Mouse (Mus musculus): ENCODE measurements around the gene Plcg2. TPM values are rescaled to one million over a fixed set of nuclear protein-coding genes. Genes with fewer than 3 reads are reported as not detected.

Plcg2 gene
- polyA plus RNA-seq, 1 experiment from 2014 or later = 1.2 TPM

DNA sequence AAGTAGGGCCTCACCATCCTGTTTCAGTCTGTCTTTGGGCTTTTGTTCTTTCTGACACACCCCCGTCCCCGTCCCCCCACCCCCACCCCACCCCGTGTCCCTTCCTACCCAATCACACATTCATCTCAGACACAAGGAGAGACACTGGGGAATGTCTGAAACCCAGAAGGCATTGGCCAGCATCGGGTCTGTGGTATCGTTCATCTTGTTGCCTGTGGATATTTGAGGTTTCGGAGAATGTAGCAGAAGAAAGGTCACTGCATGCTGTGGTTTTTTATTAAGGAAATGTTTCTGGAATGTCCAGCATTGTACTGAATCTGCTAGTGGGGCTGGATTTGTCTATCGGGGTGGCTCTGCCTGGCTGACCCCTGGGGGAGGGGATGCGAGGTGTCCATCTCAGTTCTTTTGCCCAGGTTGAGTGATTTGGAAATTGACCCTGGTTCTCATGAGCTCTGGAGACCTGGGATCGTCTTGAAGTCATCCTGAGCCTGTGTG is 78.2 kb downstream of the Plcg2 start:
- Histone ChIP-seq H3K9me3 (ENCODE audit: control insufficient read depth, low read length) (no peaks in the 10 kb centered on the region), H3K4me1 (ENCODE audit: control insufficient read depth, insufficient read depth, low read length) (no peaks in the 10 kb centered on the region), H3K9ac (replicated peaks; ENCODE audit: low read length) (no peak overlapping the region), H3K27me3 (ENCODE audit: control insufficient read depth, insufficient read depth, low read length) (no peaks in the 10 kb centered on the region), H3K36me3 (ENCODE audit: control insufficient read depth, insufficient read depth, low read length) (no peaks in the 10 kb centered on the region), H3K4me3 (replicated peaks; ENCODE audit: low read depth, low read length) (no peak overlapping the region), H3K27ac (replicated peaks; ENCODE audit: low read depth, low read length) (no peak overlapping the region), H3K4me2 (ENCODE audit: low read length) (no peak overlapping the region)
- DNase-seq (no peak), ATAC-seq (ENCODE audit: low FRiP score, low TSS enrichment) (no peak)
- WGBS = 51% methylated on average over 9 of the region's 9 CpGs

DNA sequence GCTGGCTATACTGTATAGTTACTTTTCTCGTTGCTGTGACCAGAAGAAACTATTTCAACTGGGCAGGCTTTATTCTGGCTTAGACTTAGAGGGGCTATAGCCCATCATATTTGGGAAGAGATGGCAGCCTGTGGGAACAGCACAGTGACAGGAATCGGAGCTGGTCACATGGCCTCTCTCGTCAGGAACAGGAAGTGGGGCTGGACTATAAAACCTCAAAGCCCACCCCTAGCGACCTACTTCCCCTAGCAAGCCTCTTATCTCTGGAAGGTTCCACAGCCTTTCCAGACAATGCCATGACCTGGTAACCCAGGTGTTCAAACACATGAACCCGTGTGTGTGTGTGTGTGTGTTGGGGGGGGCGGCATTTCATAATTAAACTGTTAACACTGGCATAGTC is 79.0 kb downstream of the Plcg2 start:
- Histone ChIP-seq H3K4me1 (ENCODE audit: control insufficient read depth, insufficient read depth, low read length) (no peaks in the 10 kb centered on the region), H3K27me3 (ENCODE audit: control insufficient read depth, insufficient read depth, low read length) (no peaks in the 10 kb centered on the region), H3K4me3 (replicated peaks; ENCODE audit: low read depth, low read length) (no peak overlapping the region), H3K9me3 (ENCODE audit: control insufficient read depth, low read length) (no peaks in the 10 kb centered on the region), H3K27ac (replicated peaks; ENCODE audit: low read depth, low read length) (no peak overlapping the region), H3K9ac (replicated peaks; ENCODE audit: low read length) (no peak overlapping the region), H3K36me3 (ENCODE audit: control insufficient read depth, insufficient read depth, low read length) (no peaks in the 10 kb centered on the region), H3K4me2 (ENCODE audit: low read length) (no peak overlapping the region)
- 86% methylated on average over 6 of the region's 6 CpGs for WGBS
- DNase-seq (no peak), ATAC-seq (ENCODE audit: low FRiP score, low TSS enrichment) (no peak)

DNA sequence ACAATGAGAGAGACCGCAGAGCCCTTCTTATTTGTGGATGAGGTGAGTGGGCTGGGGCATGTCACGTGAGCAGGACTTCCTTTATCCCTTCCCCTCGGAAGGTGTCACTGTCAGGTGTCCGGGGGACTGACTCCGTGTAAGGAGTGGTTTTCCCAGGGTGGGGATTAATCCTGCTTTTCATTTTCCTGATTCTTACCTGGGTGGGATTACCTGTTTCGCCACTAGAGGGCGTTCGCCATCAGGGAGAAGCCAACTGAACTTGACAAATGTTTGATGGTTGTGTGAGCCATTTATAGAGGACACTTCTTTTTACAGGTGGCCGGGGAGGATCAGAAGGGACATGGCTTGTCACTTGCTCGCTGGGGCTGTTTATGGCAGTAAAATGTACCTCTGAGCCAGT is 79.8 kb downstream of the Plcg2 start:
- Histone ChIP-seq H3K4me3 (replicated peaks; ENCODE audit: low read depth, low read length) (no peak overlapping the region), H3K9ac (replicated peaks; ENCODE audit: low read length) (no peak overlapping the region), H3K9me3 (ENCODE audit: control insufficient read depth, low read length) (0 out of 2 replicates have a peak, but pooled peaks cover 3% of the 10 kb centered on the region), H3K27ac (replicated peaks; ENCODE audit: low read depth, low read length) (no peak overlapping the region), H3K27me3 (ENCODE audit: control insufficient read depth, insufficient read depth, low read length) (no peaks in the 10 kb centered on the region), H3K4me2 (ENCODE audit: low read length) (no peak overlapping the region), H3K36me3 (ENCODE audit: control insufficient read depth, insufficient read depth, low read length) (no peaks in the 10 kb centered on the region), H3K4me1 (ENCODE audit: control insufficient read depth, insufficient read depth, low read length) (no peaks in the 10 kb centered on the region)
- no peak for ATAC-seq (ENCODE audit: low FRiP score, low TSS enrichment)
- whole genome bisulfite sequencing = 55% methylated on average over 10 of the region's 10 CpGs
- DNase-seq = no peak

DNA sequence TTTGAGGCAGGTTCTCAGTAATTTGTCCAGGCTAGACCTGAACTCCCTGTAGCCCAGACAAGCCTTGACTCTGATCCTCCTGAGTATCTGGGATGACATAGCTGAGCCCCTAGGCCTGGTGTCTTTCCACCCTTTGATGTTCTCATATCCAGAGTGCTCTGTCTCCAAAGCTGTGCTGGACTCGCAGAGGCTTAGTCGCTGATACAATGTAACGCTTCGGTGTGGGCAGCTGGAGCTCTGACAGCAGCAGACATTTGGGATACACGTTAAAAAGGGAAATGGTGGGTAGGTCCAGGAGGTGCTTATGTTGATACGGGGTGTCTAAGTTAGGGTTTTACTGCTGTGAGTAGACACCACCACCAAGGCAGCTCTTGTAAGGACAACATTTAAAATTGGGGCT is 80.8 kb downstream of the Plcg2 start:
- Histone ChIP-seq H3K36me3 (ENCODE audit: control insufficient read depth, insufficient read depth, low read length) (no peaks in the 10 kb centered on the region), H3K27me3 (ENCODE audit: control insufficient read depth, insufficient read depth, low read length) (no peaks in the 10 kb centered on the region), H3K4me1 (ENCODE audit: control insufficient read depth, insufficient read depth, low read length) (no peaks in the 10 kb centered on the region), H3K9me3 (ENCODE audit: control insufficient read depth, low read length) (0 out of 2 replicates have a peak, but pooled peaks cover 9% of the 10 kb centered on the region), H3K4me3 (replicated peaks; ENCODE audit: low read depth, low read length) (no peak overlapping the region), H3K9ac (replicated peaks; ENCODE audit: low read length) (no peak overlapping the region), H3K27ac (replicated peaks; ENCODE audit: low read depth, low read length) (no peak overlapping the region), H3K4me2 (ENCODE audit: low read length) (no peak overlapping the region)
- DNase-seq (no peak), ATAC-seq (ENCODE audit: low FRiP score, low TSS enrichment) (no peak)
- WGBS = 81% methylated on average over 6 of the region's 6 CpGs

DNA sequence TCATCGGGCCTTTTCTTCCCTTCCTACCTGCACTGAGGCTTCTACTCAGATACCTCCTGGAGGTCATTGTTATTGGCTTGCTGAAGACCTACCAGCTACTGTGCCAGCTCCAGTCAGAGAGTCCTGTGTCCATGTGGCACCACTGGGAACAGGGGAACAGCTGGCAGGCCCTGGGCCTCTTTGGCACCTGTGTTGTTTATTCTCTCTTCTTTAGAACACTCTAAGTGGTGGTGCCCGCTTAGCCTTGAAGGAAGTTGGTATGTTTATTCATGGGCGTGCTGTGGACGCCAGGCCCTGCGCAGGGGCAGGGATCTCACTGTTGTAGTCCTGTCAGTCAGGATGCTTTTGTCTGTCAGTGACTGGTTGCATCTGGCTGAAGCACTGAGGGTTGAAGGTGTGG is 95.8 kb downstream of the Plcg2 start:
- DNase-seq (no peak), ATAC-seq (ENCODE audit: low FRiP score, low TSS enrichment) (no peak)
- H3K4me3 ChIP-seq (replicated peaks; ENCODE audit: low read depth, low read length) = no peak overlapping the region
- no peaks in the 10 kb centered on the region for H3K9me3 ChIP-seq (ENCODE audit: control insufficient read depth, low read length)
- no peak overlapping the region for H3K4me2 ChIP-seq (ENCODE audit: low read length)
- H3K36me3 ChIP-seq (ENCODE audit: control insufficient read depth, insufficient read depth, low read length) = no peaks in the 10 kb centered on the region
- no peaks in the 10 kb centered on the region for H3K27me3 ChIP-seq (ENCODE audit: control insufficient read depth, insufficient read depth, low read length)
- WGBS = 87% methylated on average over 5 of the region's 5 CpGs
- no peak overlapping the region for H3K27ac ChIP-seq (replicated peaks; ENCODE audit: low read depth, low read length)
- no peak overlapping the region for H3K9ac ChIP-seq (replicated peaks; ENCODE audit: low read length)
- H3K4me1 ChIP-seq (ENCODE audit: control insufficient read depth, insufficient read depth, low read length) = no peaks in the 10 kb centered on the region

- Histone ChIP-seq H3K4me3 (replicated peaks; ENCODE audit: low read depth, low read length) (no peak overlapping the region), H3K36me3 (ENCODE audit: control insufficient read depth, insufficient read depth, low read length) (no peaks in the 10 kb centered on the region), H3K9me3 (ENCODE audit: control insufficient read depth, low read length) (no peaks in the 10 kb centered on the region), H3K27me3 (ENCODE audit: control insufficient read depth, insufficient read depth, low read length) (no peaks in the 10 kb centered on the region), H3K4me2 (ENCODE audit: low read length) (no peak overlapping the region), H3K4me1 (ENCODE audit: control insufficient read depth, insufficient read depth, low read length) (no peaks in the 10 kb centered on the region), H3K27ac (replicated peaks; ENCODE audit: low read depth, low read length) (no peak overlapping the region), H3K9ac (replicated peaks; ENCODE audit: low read length) (no peak overlapping the region)
- DNase-seq (no peak), ATAC-seq (ENCODE audit: low FRiP score, low TSS enrichment) (no peak)
- WGBS = 84% methylated on average over 2 of the region's 2 CpGs
Measured at GRCm38 (mm10) chr8:117595001-117595400, 96.9 kb downstream of the Plcg2 start.

GRCm38 (mm10) chr8:117596777-117597176 is 98.7 kb downstream of the Plcg2 start:
- no peak overlapping the region for H3K27ac ChIP-seq (replicated peaks; ENCODE audit: low read depth, low read length)
- H3K4me1 ChIP-seq (ENCODE audit: control insufficient read depth, insufficient read depth, low read length) = no peaks in the 10 kb centered on the region
- no peak for ATAC-seq (ENCODE audit: low FRiP score, low TSS enrichment)
- H3K9me3 ChIP-seq (ENCODE audit: control insufficient read depth, low read length) = no peaks in the 10 kb centered on the region
- no peaks in the 10 kb centered on the region for H3K27me3 ChIP-seq (ENCODE audit: control insufficient read depth, insufficient read depth, low read length)
- no peaks in the 10 kb centered on the region for H3K36me3 ChIP-seq (ENCODE audit: control insufficient read depth, insufficient read depth, low read length)
- DNase-seq = no peak
- no peak overlapping the region for H3K9ac ChIP-seq (replicated peaks; ENCODE audit: low read length)
- H3K4me3 ChIP-seq (replicated peaks; ENCODE audit: low read depth, low read length) = no peak overlapping the region
- 86% methylated on average over 5 of the region's 5 CpGs for WGBS
- H3K4me2 ChIP-seq (ENCODE audit: low read length) = no peak overlapping the region

GRCm38 (mm10) chr8:117600839-117601238 is 102.7 kb downstream of the Plcg2 start:
- no peaks in the 10 kb centered on the region for H3K9me3 ChIP-seq (ENCODE audit: control insufficient read depth, low read length)
- no peak overlapping the region for H3K4me3 ChIP-seq (replicated peaks; ENCODE audit: low read depth, low read length)
- H3K36me3 ChIP-seq (ENCODE audit: control insufficient read depth, insufficient read depth, low read length) = no peaks in the 10 kb centered on the region
- H3K27me3 ChIP-seq (ENCODE audit: control insufficient read depth, insufficient read depth, low read length) = no peaks in the 10 kb centered on the region
- 68% methylated on average over 13 of the region's 13 CpGs for WGBS
- no peak overlapping the region for H3K27ac ChIP-seq (replicated peaks; ENCODE audit: low read depth, low read length)
- H3K9ac ChIP-seq (replicated peaks; ENCODE audit: low read length) = no peak overlapping the region
- H3K4me2 ChIP-seq (ENCODE audit: low read length) = no peak overlapping the region
- peak; percentile 39 for DNase-seq
- no peaks in the 10 kb centered on the region for H3K4me1 ChIP-seq (ENCODE audit: control insufficient read depth, insufficient read depth, low read length)
- ATAC-seq (ENCODE audit: low FRiP score, low TSS enrichment) = no peak

GRCm38 (mm10) chr8:117604101-117604500 is 106.0 kb downstream of the Plcg2 start:
- ATAC-seq (ENCODE audit: low FRiP score, low TSS enrichment) (no peak), DNase-seq (peak; percentile 53)
- no peak overlapping the region for H3K27ac ChIP-seq (replicated peaks; ENCODE audit: low read depth, low read length)

More at GRCm38 (mm10) chr8:117604101-117604500, 106.0 kb downstream of the Plcg2 start:
- no peaks in the 10 kb centered on the region for H3K4me1 ChIP-seq (ENCODE audit: control insufficient read depth, insufficient read depth, low read length)
- no peak overlapping the region for H3K9ac ChIP-seq (replicated peaks; ENCODE audit: low read length)
- WGBS = 71% methylated on average over 12 of the region's 12 CpGs
- no peaks in the 10 kb centered on the region for H3K9me3 ChIP-seq (ENCODE audit: control insufficient read depth, low read length)
- no peaks in the 10 kb centered on the region for H3K27me3 ChIP-seq (ENCODE audit: control insufficient read depth, insufficient read depth, low read length)
- no peak overlapping the region for H3K4me2 ChIP-seq (ENCODE audit: low read length)
- no peak overlapping the region for H3K4me3 ChIP-seq (replicated peaks; ENCODE audit: low read depth, low read length)
- no peaks in the 10 kb centered on the region for H3K36me3 ChIP-seq (ENCODE audit: control insufficient read depth, insufficient read depth, low read length)

All from midbrain, embryonic 14.5 days (tissue).